15 mouse cellular contexts compared by ENCODE assay signal in genomic region chr11:65881465-65881864, GRCm38 (mm10).
"Had no signal": no experiment of that assay in that cellular context is flagged by ENCODE, and none has a peak within 500 bp of the region (broad histone marks: within the 10 kb centered on the region; RNA-seq: fewer than 3 reads in every experiment).

No protein-coding gene starts in this region.

- H3K4me1 ChIP-seq: neural tube, embryonic 12.5 days had no signal

- H3K9ac ChIP-seq: neural tube, embryonic 12.5 days; neural tube, embryonic 13.5 days; neural tube, embryonic 15.5 days had no signal

- H3K27me3 ChIP-seq: neural tube, embryonic 12.5 days; neural tube, embryonic 13.5 days; neural tube, embryonic 15.5 days had no signal

- H3K27ac ChIP-seq: neural tube, embryonic 12.5 days; neural tube, embryonic 13.5 days; neural tube, embryonic 15.5 days had no signal

- H3K9me3 ChIP-seq: neural tube, embryonic 12.5 days; neural tube, embryonic 13.5 days; neural tube, embryonic 15.5 days had no signal

- H3K4me3 ChIP-seq: neural tube, embryonic 12.5 days; neural tube, embryonic 13.5 days; neural tube, embryonic 15.5 days had no signal

- DNase-seq: retina, postnatal 1 day; right cerebral cortex, adult 18-20 months; right cerebral cortex, postnatal 14 days; right cerebral cortex, postnatal 25 days; right cerebral cortex, postnatal 4 days; spleen, adult 18-20 months; thymus, adult 18-20 months; thymus, adult 2 months; thymus, postnatal 14 days; thymus, postnatal 25 days; thymus, postnatal 36 days; thymus, postnatal 4 days had no signal

- H3K36me3 ChIP-seq: neural tube, embryonic 12.5 days; neural tube, embryonic 13.5 days; neural tube, embryonic 15.5 days had no signal

- H3K4me2 ChIP-seq: neural tube, embryonic 12.5 days; neural tube, embryonic 13.5 days; neural tube, embryonic 15.5 days had no signal
